Comparison of ENCODE assay signal across 8 mouse cellular contexts in genomic region chr13:43173262-43173661, GRCm38 (mm10). TPM values are rescaled to one million over a fixed set of nuclear protein-coding genes. Genes with fewer than 3 reads are reported as not detected.
DNase-seq lines count a peak whose midpoint lies in the region; ATAC-seq lines count a peak whose summit lies in the region.

No protein-coding gene starts in this region.

- peak; percentile 86 for DNase-seq in hindbrain, embryonic 14.5 days (ENCODE audit: low spot score)
- peak; percentile 82 to 89 for DNase-seq in frontal cortex, postnatal 36 days (ENCODE audit: low spot score in 2 of 2)
- peak; percentile 86 for DNase-seq in limb, embryonic 11.5 days (ENCODE audit: low spot score)
- DNase-seq in natural killer cell, adult 2 months (ENCODE audit: low spot score in 2 of 2), result peak; percentile 83 to 84

- peaks cover 6% of the 10 kb centered on the region; the same call in 1 of the 2 replicates for H3K36me3 ChIP-seq in hindbrain, embryonic 14.5 days (replicated peaks; ENCODE audit: control insufficient read depth, insufficient read depth)
- peaks cover 7% of the 10 kb centered on the region; the same call in 1 of the 2 replicates for H3K36me3 ChIP-seq in hindbrain, embryonic 12.5 days
- H3K36me3 ChIP-seq in intestine, embryonic 15.5 days, result no peaks in the 10 kb centered on the region
- H3K36me3 ChIP-seq in limb, embryonic 11.5 days (ENCODE audit: control insufficient read depth, insufficient read depth, low read length), result no peaks in the 10 kb centered on the region
- no peaks in the 10 kb centered on the region for H3K36me3 ChIP-seq in stomach, embryonic 16.5 days (ENCODE audit: control insufficient read depth, insufficient read depth, low read length)

- H3K27me3 ChIP-seq in hindbrain, embryonic 14.5 days (ENCODE audit: control insufficient read depth, insufficient read depth, low read length), result no peaks in the 10 kb centered on the region
- H3K27me3 ChIP-seq in hindbrain, embryonic 12.5 days, result no peaks in the 10 kb centered on the region
- no peaks in the 10 kb centered on the region for H3K27me3 ChIP-seq in intestine, embryonic 15.5 days (replicated peaks)
- no peaks in the 10 kb centered on the region for H3K27me3 ChIP-seq in limb, embryonic 11.5 days (ENCODE audit: control insufficient read depth, insufficient read depth, low read length)
- H3K27me3 ChIP-seq in stomach, embryonic 16.5 days (ENCODE audit: control insufficient read depth, insufficient read depth, low read length), result no peaks in the 10 kb centered on the region

- no peak overlapping the region for H3K4me3 ChIP-seq in hindbrain, embryonic 14.5 days (replicated peaks; ENCODE audit: low read length)
- H3K4me3 ChIP-seq in hindbrain, embryonic 12.5 days, result no peak overlapping the region
- no peak overlapping the region for H3K4me3 ChIP-seq in intestine, embryonic 15.5 days (replicated peaks)
- H3K4me3 ChIP-seq in limb, embryonic 11.5 days (ENCODE audit: low read depth, low read length), result no peak overlapping the region
- no peak overlapping the region for H3K4me3 ChIP-seq in stomach, embryonic 16.5 days (replicated peaks; ENCODE audit: low read length)

- no peak for ATAC-seq in hindbrain, embryonic 14.5 days (ENCODE audit: low FRiP score)
- ATAC-seq in hindbrain, embryonic 12.5 days (ENCODE audit: low FRiP score), result no peak
- ATAC-seq in cerebellum, adult (ENCODE audit: insufficient number of reproducible peaks, low FRiP score, low TSS enrichment), result peak; percentile 13; the same call in 1 of the 2 replicates
- no peak for ATAC-seq in intestine, embryonic 15.5 days
- ATAC-seq in limb, embryonic 11.5 days (ENCODE audit: insufficient number of reproducible peaks, low FRiP score, low TSS enrichment, low read depth), result no peak
- no peak; the same call in 1 of the 2 replicates for ATAC-seq in stomach, embryonic 16.5 days (ENCODE audit: insufficient read depth, low FRiP score)

- no peak overlapping the region; the same call in 1 of the 2 replicates for H3K4me2 ChIP-seq in hindbrain, embryonic 14.5 days (replicated peaks)
- no peak overlapping the region for H3K4me2 ChIP-seq in hindbrain, embryonic 12.5 days (replicated peaks)
- H3K4me2 ChIP-seq in intestine, embryonic 15.5 days (replicated peaks), result peak overlapping the region; percentile 9; the same call in 1 of the 2 replicates
- H3K4me2 ChIP-seq in limb, embryonic 11.5 days (ENCODE audit: low read depth, severe bottlenecking), result peak overlapping the region; percentile 16; the same call in 1 of the 2 replicates
- peak overlapping the region; percentile 22; the same call in 1 of the 2 replicates for H3K4me2 ChIP-seq in stomach, embryonic 16.5 days (ENCODE audit: low read depth, low read length)

- no peak overlapping the region for H3K27ac ChIP-seq in hindbrain, embryonic 14.5 days
- no peak overlapping the region for H3K27ac ChIP-seq in hindbrain, embryonic 12.5 days
- H3K27ac ChIP-seq in intestine, embryonic 15.5 days, result no peak overlapping the region
- no peak overlapping the region for H3K27ac ChIP-seq in limb, embryonic 11.5 days (replicated peaks; ENCODE audit: low read depth, low read length)
- no peak overlapping the region for H3K27ac ChIP-seq in stomach, embryonic 16.5 days (ENCODE audit: low read length)

- whole genome bisulfite sequencing in hindbrain, embryonic 14.5 days, result 14% methylated on average over 9 of the region's 9 CpGs
- 16% methylated on average over 9 of the region's 9 CpGs for WGBS in hindbrain, embryonic 12.5 days
- WGBS in intestine, embryonic 15.5 days, result 18% methylated on average over 9 of the region's 9 CpGs
- 18% methylated on average over 9 of the region's 9 CpGs for WGBS in limb, embryonic 11.5 days
- WGBS in stomach, embryonic 16.5 days, result 13% methylated on average over 9 of the region's 9 CpGs

- H3K9me3 ChIP-seq in hindbrain, embryonic 14.5 days (ENCODE audit: control insufficient read depth, low read length), result no peaks in the 10 kb centered on the region
- no peaks in the 10 kb centered on the region for H3K9me3 ChIP-seq in hindbrain, embryonic 12.5 days (replicated peaks)
- H3K9me3 ChIP-seq in intestine, embryonic 15.5 days, result no peaks in the 10 kb centered on the region
- H3K9me3 ChIP-seq in limb, embryonic 11.5 days (ENCODE audit: control insufficient read depth, low read length), result no peaks in the 10 kb centered on the region
- no peaks in the 10 kb centered on the region for H3K9me3 ChIP-seq in stomach, embryonic 16.5 days (replicated peaks; ENCODE audit: control insufficient read depth, low read length)

- H3K4me1 ChIP-seq in hindbrain, embryonic 14.5 days (replicated peaks; ENCODE audit: control insufficient read depth, insufficient read depth, low read length), result peaks cover 14% of the 10 kb centered on the region; the same call in 1 of the 2 replicates
- H3K4me1 ChIP-seq in hindbrain, embryonic 12.5 days, result peaks cover 5% of the 10 kb centered on the region; the same call in 1 of the 2 replicates
- H3K4me1 ChIP-seq in intestine, embryonic 15.5 days (replicated peaks), result peaks cover 7% of the 10 kb centered on the region; the same call in 1 of the 2 replicates
- no peaks in the 10 kb centered on the region for H3K4me1 ChIP-seq in limb, embryonic 11.5 days (ENCODE audit: control insufficient read depth, insufficient read depth, low read length)
- H3K4me1 ChIP-seq in stomach, embryonic 16.5 days (ENCODE audit: control insufficient read depth, insufficient read depth, low read length), result peaks cover 6% of the 10 kb centered on the region; the same call in 1 of the 2 replicates

- no peak overlapping the region for H3K9ac ChIP-seq in hindbrain, embryonic 14.5 days
- no peak overlapping the region for H3K9ac ChIP-seq in hindbrain, embryonic 12.5 days
- H3K9ac ChIP-seq in intestine, embryonic 15.5 days, result no peak overlapping the region
- no peak overlapping the region for H3K9ac ChIP-seq in limb, embryonic 11.5 days (ENCODE audit: low read length)
- 0 out of 2 replicates have a peak overlapping the region, but pooled peaks have one; percentile 22 for H3K9ac ChIP-seq in stomach, embryonic 16.5 days (ENCODE audit: low read length)

RNA-seq across cellular contexts. Expression of gene Tbc1d7, which starts 2.0 kb away (rescaled TPM):
- 82.5 and 91.4 TPM in 2 replicates for polyA plus RNA-seq in hindbrain, embryonic 14.5 days (2014; fragmentation: Nextera tagmentation; extraction: Ambion mirVana)
- 73.2 and 74.9 TPM in 2 replicates for polyA plus RNA-seq in hindbrain, embryonic 12.5 days (2016; fragmentation: Nextera tagmentation; extraction: Ambion mirVana)
- 33.4 and 34.2 TPM in 2 replicates for polyA plus RNA-seq in intestine, embryonic 15.5 days (2015; fragmentation: Nextera tagmentation; extraction: Ambion mirVana)
- 63.1 and 65.0 TPM in 2 replicates for polyA plus RNA-seq in limb, embryonic 11.5 days (2014; fragmentation: Nextera tagmentation; extraction: Ambion mirVana)
- polyA plus RNA-seq in stomach, embryonic 16.5 days (2015; fragmentation: Nextera tagmentation; extraction: Ambion mirVana), result 32.5 and 36.7 TPM in 2 replicates

Comparison
In these comparisons a context has a peak if more than half of its experiments do, and no peak if none do; other contexts are left out.
1. H3K4me2 ChIP-seq: peak in intestine, embryonic 15.5 days (single experiment), limb, embryonic 11.5 days (single experiment) and stomach, embryonic 16.5 days (single experiment); none in hindbrain, embryonic 14.5 days (single experiment) and hindbrain, embryonic 12.5 days (single experiment).
2. Peak in every context shown above with its lines, with median percentiles within 50 percentile points of each other: DNase-seq.